Mouse (Mus musculus) liver, embryonic 12.5 days (tissue): ENCODE measurements around the gene Tmeff1. TPM values are rescaled to one million over a fixed set of nuclear protein-coding genes. Genes with fewer than 3 reads are reported as not detected.

Experiments
- ATAC-seq: fragments of 200-750 bp; cut with Nextera tagmentation; 2 replicates; pipeline ENCODE4 v1.8.0; 2017; ENCODE audit warnings: moderate number of reproducible peaks, mild to moderate bottlenecking, moderate library complexity
- H3K27ac ChIP-seq: fragments of 300-500 bp; sonication (generic); 2 replicates; pipeline ENCODE4 v1.5.1; 2016; ENCODE audit warnings: mild to moderate bottlenecking
- H3K27me3 ChIP-seq: fragments of 300-500 bp; sonication (generic); replicated peaks from 2 replicates; pipeline ENCODE4 v1.6.1; 2016; ENCODE audit warnings: mild to moderate bottlenecking, moderate library complexity
- H3K36me3 ChIP-seq: fragments of 300-500 bp; sonication (generic); 2 replicates; pipeline ENCODE4 v1.6.1; 2016; ENCODE audit warnings: mild to moderate bottlenecking, moderate library complexity
- H3K4me1 ChIP-seq: fragments of 300-500 bp; sonication (generic); 2 replicates; pipeline ENCODE4 v1.6.1; 2016
- H3K4me2 ChIP-seq: fragments of 300-500 bp; sonication (generic); 2 replicates; pipeline ENCODE4 v1.6.1; 2016; ENCODE audit warnings: mild to moderate bottlenecking, moderate library complexity
- H3K4me3 ChIP-seq: fragments of 300-500 bp; sonication (generic); 2 replicates; pipeline ENCODE4 v1.5.1; 2016; ENCODE audit warnings: mild to moderate bottlenecking, moderate library complexity
- H3K9ac ChIP-seq: fragments of 300-500 bp; sonication (generic); 2 replicates; pipeline ENCODE4 v1.6.1; 2016; ENCODE audit warnings: mild to moderate bottlenecking, moderate library complexity
- H3K9me3 ChIP-seq: fragments of 300-500 bp; sonication (generic); replicated peaks from 2 replicates; pipeline ENCODE4 v1.6.1; 2016; ENCODE audit warnings: mild to moderate bottlenecking, moderate library complexity
- WGBS: fragments of 180-500 bp; shearing (Covaris S2); methylation state at CpG from one replicate; pipeline ENCODE4 v1.1.7; 2016; ENCODE audit not compliant: insufficient replicate concordance; 5-methylcytosine and 5-hydroxymethylcytosine counted together
- polyA plus RNA-seq: library from polyadenylated mRNA; unstranded; fragments of >200 nt; fragmentation: Nextera tagmentation; extraction: Ambion mirVana; gene quantifications from 2 replicates; pipeline ENCODE4 v1.2.1, GENCODE M21; 2016

Gene Tmeff1
- polyA plus RNA-seq, 1 experiment from 2014 or later, result 10.5 TPM

DNA sequence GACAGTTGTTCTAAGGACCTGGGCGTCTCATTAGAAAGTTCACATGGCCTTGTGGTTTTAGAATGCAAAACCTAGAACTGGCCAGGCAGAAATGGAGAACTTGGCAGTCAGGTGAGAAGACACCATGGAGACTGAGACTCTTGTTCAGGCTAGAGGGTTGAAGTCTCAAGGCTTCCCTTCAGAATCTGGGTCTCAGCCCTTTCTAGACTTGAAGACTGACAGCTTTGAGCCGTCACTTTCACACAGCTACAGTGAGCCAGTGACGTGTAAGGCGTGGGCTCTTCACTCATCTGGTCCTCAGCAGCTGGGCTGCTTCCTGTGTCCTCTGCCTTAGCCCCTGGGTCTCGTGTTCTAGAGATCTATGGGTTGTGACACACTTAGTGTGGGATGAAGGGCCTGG, 7.4 kb downstream of the Tmeff1 start:
- H3K27me3 ChIP-seq, result no peaks in the 10 kb centered on the region
- ATAC-seq, result no peak
- H3K4me1 ChIP-seq, result no peaks in the 10 kb centered on the region
- no peaks in the 10 kb centered on the region for H3K9me3 ChIP-seq
- WGBS, result 37% methylated on average over 5 of the region's 5 CpGs
- no peak overlapping the region for H3K9ac ChIP-seq
- no peak overlapping the region for H3K4me3 ChIP-seq
- H3K4me2 ChIP-seq, result no peak overlapping the region
- no peaks in the 10 kb centered on the region for H3K36me3 ChIP-seq
- no peak overlapping the region for H3K27ac ChIP-seq

DNA sequence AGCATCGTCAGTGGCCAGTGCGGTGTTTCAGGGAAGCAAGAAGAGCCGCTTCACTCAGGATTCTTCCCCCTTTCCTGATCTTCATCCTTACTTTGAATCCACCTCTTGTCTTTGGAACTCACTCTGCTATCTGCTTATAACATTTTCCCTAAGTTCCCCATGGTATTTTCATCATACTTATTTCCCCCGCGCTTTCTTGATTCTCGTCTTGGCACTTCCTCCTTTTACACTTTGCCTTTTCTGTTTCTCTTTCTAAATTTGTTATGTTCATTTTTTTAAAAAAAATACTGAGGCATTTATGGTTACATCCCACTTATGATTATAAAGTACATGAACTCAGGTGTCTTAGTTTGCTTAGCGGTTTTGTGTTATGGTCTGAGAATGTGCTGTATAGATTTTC, 7.9 kb downstream of the Tmeff1 start:
- Histone ChIP-seq H3K36me3 (no peaks in the 10 kb centered on the region), H3K4me3 (no peak overlapping the region), H3K9ac (no peak overlapping the region), H3K27me3 (no peaks in the 10 kb centered on the region), H3K9me3 (no peaks in the 10 kb centered on the region), H3K27ac (no peak overlapping the region), H3K4me1 (no peaks in the 10 kb centered on the region), H3K4me2 (no peak overlapping the region)
- ATAC-seq, result no peak
- WGBS, result 80% methylated on average over 7 of the region's 7 CpGs

DNA sequence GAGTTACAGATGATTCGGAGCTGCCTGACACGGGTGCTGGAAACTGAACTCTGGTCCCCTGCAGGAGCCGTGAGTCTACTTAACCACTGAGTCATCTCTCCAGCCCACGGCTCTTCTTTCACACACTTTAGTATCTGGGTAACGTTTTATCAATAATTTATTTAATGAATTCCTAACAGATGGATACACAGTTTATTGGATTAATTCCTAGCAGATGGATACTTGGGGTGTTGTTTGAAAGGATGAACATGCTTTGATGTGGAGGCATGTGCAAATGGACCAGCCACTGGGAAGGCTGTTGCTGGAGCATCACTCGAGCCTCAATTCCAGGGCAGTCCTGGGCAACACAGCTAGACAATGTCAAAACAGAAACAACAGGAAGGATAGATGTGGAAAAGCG, 11.1 kb downstream of the Tmeff1 start:
- no peak for ATAC-seq
- Histone ChIP-seq H3K4me1 (no peaks in the 10 kb centered on the region), H3K9me3 (no peaks in the 10 kb centered on the region), H3K4me2 (no peak overlapping the region), H3K9ac (no peak overlapping the region), H3K27ac (no peak overlapping the region), H3K4me3 (no peak overlapping the region), H3K27me3 (no peaks in the 10 kb centered on the region), H3K36me3 (no peaks in the 10 kb centered on the region)
- 82% methylated on average over 7 of the region's 7 CpGs for WGBS

DNA sequence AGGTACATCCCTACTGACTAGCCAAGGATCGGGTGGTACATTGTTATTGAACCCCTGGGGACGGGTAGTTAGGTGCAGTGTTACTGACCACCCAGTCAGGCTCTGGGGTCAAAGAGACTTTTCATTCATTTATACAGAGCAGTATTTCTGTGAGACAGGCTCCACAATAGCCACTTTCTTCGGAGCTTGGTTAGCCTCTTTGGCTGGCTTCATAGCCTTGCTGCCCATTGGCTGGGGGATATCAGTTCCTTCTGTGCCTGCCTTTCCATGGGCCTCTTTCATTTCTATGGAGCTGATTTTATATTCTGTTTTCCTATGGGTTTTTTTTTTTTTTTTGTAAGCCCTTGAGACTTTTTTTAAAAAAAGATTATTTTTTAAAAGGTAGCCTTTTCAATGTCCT, 20.7 kb downstream of the Tmeff1 start:
- no peak overlapping the region for H3K27ac ChIP-seq
- H3K9ac ChIP-seq, result no peak overlapping the region
- WGBS, result 76% methylated on average over 3 of the region's 3 CpGs

DNA sequence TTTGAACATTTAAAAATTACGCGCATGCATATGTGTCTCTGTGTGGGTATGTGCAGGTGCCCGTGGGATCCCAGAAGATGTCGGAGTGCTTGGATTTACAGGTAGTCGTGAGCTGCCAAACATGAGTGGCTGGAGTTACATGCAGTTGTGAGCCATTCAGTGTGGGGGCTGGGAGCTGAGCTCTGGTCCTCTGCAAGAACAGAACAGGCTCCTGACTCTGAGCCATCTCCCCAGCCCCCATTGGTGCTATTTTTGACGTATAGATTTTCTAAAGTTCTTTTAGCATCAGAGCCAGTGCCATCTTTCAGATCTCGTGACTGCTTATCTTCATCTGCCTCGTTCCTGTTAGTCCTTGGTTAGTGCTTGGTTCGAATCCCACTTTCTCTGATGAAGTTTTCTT, 24.5 kb downstream of the Tmeff1 start:
- H3K36me3 ChIP-seq, result no peaks in the 10 kb centered on the region
- no peaks in the 10 kb centered on the region for H3K27me3 ChIP-seq
- no peaks in the 10 kb centered on the region for H3K9me3 ChIP-seq
- no peak overlapping the region for H3K4me2 ChIP-seq
- no peak overlapping the region for H3K4me3 ChIP-seq
- no peak for ATAC-seq
- no peaks in the 10 kb centered on the region for H3K4me1 ChIP-seq
- WGBS, result 78% methylated on average over 9 of the region's 9 CpGs
- no peak overlapping the region for H3K27ac ChIP-seq
- H3K9ac ChIP-seq, result no peak overlapping the region

More for the DNA sequence above, 20.7 kb downstream of the Tmeff1 start:
- Histone ChIP-seq H3K9me3 (no peaks in the 10 kb centered on the region), H3K4me3 (no peak overlapping the region), H3K4me1 (no peaks in the 10 kb centered on the region), H3K4me2 (no peak overlapping the region), H3K27me3 (no peaks in the 10 kb centered on the region), H3K36me3 (no peaks in the 10 kb centered on the region)
- no peak for ATAC-seq

DNA sequence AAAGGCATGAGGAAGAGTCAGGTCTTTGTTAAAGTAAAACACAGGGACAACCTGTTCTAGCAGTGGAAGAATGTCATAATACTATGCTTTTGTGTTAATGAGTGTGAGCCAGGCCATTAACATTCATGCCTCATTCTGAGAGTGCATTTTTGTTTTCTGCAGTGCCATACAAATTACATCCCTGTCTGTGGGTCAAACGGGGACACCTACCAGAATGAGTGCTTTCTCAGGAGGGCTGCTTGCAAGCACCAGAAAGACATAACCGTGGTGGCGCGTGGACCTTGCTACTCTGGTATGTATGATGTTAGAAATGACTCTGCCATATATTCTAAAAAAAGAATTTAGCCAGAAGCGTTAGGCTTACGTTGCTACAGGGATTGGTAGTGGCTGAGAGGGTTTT, 25.3 kb downstream of the Tmeff1 start:
- no peaks in the 10 kb centered on the region for H3K36me3 ChIP-seq
- H3K27ac ChIP-seq, result no peak overlapping the region
- 82% methylated on average over 6 of the region's 6 CpGs for WGBS
- ATAC-seq, result no peak
- no peaks in the 10 kb centered on the region for H3K4me1 ChIP-seq
- no peak overlapping the region for H3K4me2 ChIP-seq
- H3K9ac ChIP-seq, result no peak overlapping the region
- no peaks in the 10 kb centered on the region for H3K27me3 ChIP-seq
- no peak overlapping the region for H3K4me3 ChIP-seq
- H3K9me3 ChIP-seq, result no peaks in the 10 kb centered on the region

DNA sequence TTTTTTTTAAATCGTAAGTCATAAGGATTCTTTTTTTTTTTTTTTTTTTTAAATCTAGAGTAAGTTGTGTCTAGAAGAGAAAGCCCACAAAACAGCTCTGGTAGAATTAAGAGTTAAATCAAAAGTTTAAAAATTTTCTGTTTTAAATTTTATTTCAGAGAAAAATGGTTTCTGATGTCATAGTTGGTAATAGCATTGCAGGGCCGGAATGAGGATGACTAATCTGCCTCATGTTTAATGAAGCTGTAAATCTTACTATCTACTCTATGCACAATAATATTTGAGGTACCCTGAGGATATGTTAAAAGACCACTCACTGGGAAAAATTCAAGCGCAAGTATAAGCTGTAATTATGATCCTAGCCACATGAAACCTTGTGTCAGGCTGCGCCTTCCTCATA, 30.5 kb downstream of the Tmeff1 start:
- no peaks in the 10 kb centered on the region for H3K27me3 ChIP-seq
- no peak for ATAC-seq
- no peaks in the 10 kb centered on the region; the same call in 1 of the 2 replicates for H3K36me3 ChIP-seq
- 78% methylated on average over 4 of the region's 4 CpGs for WGBS
- H3K27ac ChIP-seq, result no peak overlapping the region
- no peaks in the 10 kb centered on the region for H3K4me1 ChIP-seq
- no peak overlapping the region for H3K9ac ChIP-seq
- H3K4me2 ChIP-seq, result no peak overlapping the region
- no peaks in the 10 kb centered on the region for H3K9me3 ChIP-seq
- no peak overlapping the region for H3K4me3 ChIP-seq

DNA sequence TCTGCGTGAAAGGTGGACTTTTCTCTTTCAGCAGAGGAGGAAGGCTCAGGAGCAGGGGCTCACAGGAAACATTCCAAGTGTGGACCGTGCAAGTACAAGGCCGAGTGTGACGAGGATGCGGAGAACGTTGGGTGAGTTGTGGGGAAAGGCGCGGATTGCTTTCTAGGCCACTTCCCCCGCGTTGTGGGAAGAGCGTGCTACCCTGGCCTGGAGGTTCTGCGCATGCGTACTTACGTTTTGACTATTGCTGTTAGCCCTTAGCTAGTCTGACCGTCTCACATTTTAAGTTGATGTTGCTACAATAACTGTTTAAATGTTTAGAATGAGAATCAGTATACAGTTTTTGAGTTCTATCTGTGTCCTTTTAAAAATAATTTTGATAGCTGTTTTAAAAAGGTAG, 32.2 kb downstream of the Tmeff1 start:
- no peak overlapping the region for H3K27ac ChIP-seq
- no peak overlapping the region for H3K9ac ChIP-seq
- H3K36me3 ChIP-seq, result no peaks in the 10 kb centered on the region; the same call in 1 of the 2 replicates
- H3K4me3 ChIP-seq, result no peak overlapping the region
- H3K27me3 ChIP-seq, result no peaks in the 10 kb centered on the region
- H3K4me1 ChIP-seq, result no peaks in the 10 kb centered on the region
- ATAC-seq, result no peak
- H3K9me3 ChIP-seq, result no peaks in the 10 kb centered on the region
- H3K4me2 ChIP-seq, result no peak overlapping the region
- 89% methylated on average over 15 of the region's 15 CpGs for WGBS

DNA sequence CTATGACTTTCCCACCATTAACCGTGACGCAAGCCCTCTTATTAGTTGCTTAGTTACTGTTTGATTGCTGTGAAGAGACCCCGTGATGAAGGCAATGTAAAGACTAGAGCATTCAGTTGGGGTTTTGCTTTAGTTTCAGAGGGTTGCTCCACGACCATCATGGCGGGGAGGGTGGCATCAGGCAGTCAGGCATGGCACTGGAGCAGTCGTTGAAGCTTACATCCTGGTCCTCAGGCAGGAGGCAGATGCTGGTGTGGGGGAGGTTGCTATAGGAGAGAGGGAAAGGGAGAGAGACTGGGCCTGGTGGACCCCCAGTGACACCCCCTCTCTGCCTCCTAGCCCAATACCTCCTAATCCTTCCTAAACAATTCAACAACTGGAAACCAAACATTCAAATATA, 35.1 kb downstream of the Tmeff1 start:
- no peaks in the 10 kb centered on the region for H3K4me1 ChIP-seq
- H3K27me3 ChIP-seq, result no peaks in the 10 kb centered on the region
- H3K4me2 ChIP-seq, result no peak overlapping the region
- no peaks in the 10 kb centered on the region; the same call in 1 of the 2 replicates for H3K36me3 ChIP-seq
- no peaks in the 10 kb centered on the region for H3K9me3 ChIP-seq
- no peak overlapping the region for H3K9ac ChIP-seq
- H3K27ac ChIP-seq, result no peak overlapping the region
- WGBS, result 74% methylated on average over 6 of the region's 6 CpGs
- no peak for ATAC-seq
- H3K4me3 ChIP-seq, result no peak overlapping the region

DNA sequence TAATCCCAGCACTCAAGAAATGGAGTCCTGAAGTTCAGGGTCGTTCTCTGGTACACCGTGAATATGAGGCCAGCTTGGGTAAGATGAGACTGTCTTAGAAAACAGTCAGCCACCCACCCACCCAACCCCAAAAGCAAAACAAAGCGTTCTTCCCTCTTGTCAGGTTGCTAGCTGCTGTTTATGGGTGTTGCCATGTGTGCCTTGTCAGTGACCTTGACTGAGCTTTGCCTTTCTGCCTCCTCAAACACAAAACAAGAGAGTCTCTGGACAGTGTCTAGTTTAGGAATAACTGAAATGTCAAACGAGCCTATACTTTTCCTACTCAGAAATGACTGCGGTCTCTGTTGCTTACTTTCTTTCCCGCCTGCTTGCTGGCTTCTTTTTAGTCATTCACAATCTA, 37.3 kb downstream of the Tmeff1 start:
- no peak overlapping the region for H3K4me2 ChIP-seq
- ATAC-seq, result no peak
- H3K27ac ChIP-seq, result no peak overlapping the region
- WGBS, result 80% methylated on average over 6 of the region's 6 CpGs
- H3K9ac ChIP-seq, result no peak overlapping the region
- H3K9me3 ChIP-seq, result no peaks in the 10 kb centered on the region
- H3K4me1 ChIP-seq, result no peaks in the 10 kb centered on the region
- H3K4me3 ChIP-seq, result no peak overlapping the region
- no peaks in the 10 kb centered on the region for H3K27me3 ChIP-seq
- no peaks in the 10 kb centered on the region; the same call in 1 of the 2 replicates for H3K36me3 ChIP-seq

DNA sequence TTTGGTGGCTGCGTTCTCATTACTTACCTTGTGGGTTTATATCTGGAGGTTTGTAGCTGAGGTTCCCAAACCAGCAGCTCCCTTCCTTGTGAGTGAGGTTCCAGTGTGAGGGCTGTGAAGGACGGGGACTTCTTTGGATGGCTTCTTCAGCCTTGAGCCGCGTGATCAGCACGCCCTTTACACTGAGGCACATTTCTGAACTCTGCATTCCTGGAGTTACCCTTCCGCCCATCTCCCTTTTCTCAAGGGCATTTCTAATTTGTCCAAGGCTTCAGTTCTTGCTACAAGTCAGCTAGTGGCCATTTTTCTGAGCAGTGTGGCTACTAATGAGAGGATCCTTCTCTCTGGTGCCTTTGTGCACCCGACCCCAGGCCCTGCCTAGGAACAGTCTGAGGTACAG, 38.0 kb downstream of the Tmeff1 start:
- H3K9ac ChIP-seq, result no peak overlapping the region
- H3K4me3 ChIP-seq, result no peak overlapping the region
- no peaks in the 10 kb centered on the region for H3K27me3 ChIP-seq
- WGBS, result 85% methylated on average over 7 of the region's 7 CpGs
- no peak overlapping the region for H3K4me2 ChIP-seq
- H3K27ac ChIP-seq, result no peak overlapping the region
- no peaks in the 10 kb centered on the region for H3K4me1 ChIP-seq
- ATAC-seq, result no peak
- no peaks in the 10 kb centered on the region; the same call in 1 of the 2 replicates for H3K36me3 ChIP-seq
- H3K9me3 ChIP-seq, result no peaks in the 10 kb centered on the region

DNA sequence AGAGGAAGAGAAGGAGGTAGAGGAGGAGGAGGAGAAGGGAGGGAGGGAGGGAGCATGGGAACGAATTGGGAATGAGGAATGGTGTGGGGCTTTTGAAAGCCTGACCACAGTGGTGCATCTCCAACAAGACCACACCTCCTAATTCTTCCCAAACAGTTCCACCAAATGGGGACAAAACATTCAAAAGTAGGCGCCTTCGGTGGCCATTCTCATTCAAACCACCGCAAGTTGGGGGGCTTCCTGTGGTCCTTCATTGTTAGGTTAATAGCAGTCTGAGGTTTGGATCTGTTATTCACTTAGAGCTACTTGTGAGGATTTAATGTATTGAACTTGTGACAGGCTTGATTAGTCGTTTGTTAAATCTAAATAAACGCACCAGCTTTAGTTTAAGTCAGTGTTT, 40.0 kb downstream of the Tmeff1 start:
- Histone ChIP-seq H3K9me3 (no peaks in the 10 kb centered on the region), H3K4me2 (no peak overlapping the region), H3K27ac (no peak overlapping the region), H3K9ac (no peak overlapping the region), H3K4me1 (no peaks in the 10 kb centered on the region), H3K36me3 (no peaks in the 10 kb centered on the region; the same call in 1 of the 2 replicates), H3K4me3 (no peak overlapping the region), H3K27me3 (no peaks in the 10 kb centered on the region)
- 70% methylated on average over 6 of the region's 6 CpGs for WGBS
- no peak for ATAC-seq

DNA sequence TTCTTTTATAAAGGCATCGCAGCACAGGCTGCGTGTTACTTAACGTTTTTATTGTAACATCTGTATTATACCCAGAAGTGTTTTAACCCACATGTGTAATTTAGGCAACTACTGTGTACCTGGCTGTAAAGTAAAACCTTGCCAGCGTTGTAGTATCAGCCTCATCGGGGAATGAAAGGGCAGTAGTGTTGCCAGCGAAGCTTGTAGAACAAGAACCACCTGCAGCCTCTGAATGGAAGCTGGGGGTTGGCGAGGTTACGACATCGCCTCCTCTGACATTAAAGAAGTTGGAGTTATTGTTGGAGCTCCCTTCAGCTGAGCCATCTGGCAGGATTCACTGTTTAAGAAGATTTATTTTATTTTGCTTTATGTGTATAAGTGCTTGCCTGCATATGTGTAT, 40.9 kb downstream of the Tmeff1 start:
- H3K9me3 ChIP-seq, result no peaks in the 10 kb centered on the region
- H3K36me3 ChIP-seq, result no peaks in the 10 kb centered on the region; the same call in 1 of the 2 replicates
- no peaks in the 10 kb centered on the region for H3K4me1 ChIP-seq
- no peak for ATAC-seq
- no peak overlapping the region for H3K4me3 ChIP-seq
- no peak overlapping the region for H3K4me2 ChIP-seq
- H3K27ac ChIP-seq, result no peak overlapping the region
- WGBS, result 84% methylated on average over 9 of the region's 9 CpGs
- H3K27me3 ChIP-seq, result no peaks in the 10 kb centered on the region
- H3K9ac ChIP-seq, result no peak overlapping the region
